Mouse (Mus musculus) liver, adult 2 months (tissue): Measurements from ENCODE around the gene Cdc25b.

ENCODE experiments used
- CTCF ChIP-seq: fragments of 200-500 bp; IDR thresholded peaks from 2 replicates; pipeline ENCODE4 v1.5.1; 2011; ENCODE audit warnings: low read depth, low read length, control low read depth
- POLR2A ChIP-seq: fragments of 200-500 bp; IDR thresholded peaks from 2 replicates; pipeline ENCODE4 v1.6.1; 2011; ENCODE audit warnings: low read length, control low read depth; ENCODE audit not compliant: insufficient read depth; ENCODE audit errors: extremely low read depth

DNA sequence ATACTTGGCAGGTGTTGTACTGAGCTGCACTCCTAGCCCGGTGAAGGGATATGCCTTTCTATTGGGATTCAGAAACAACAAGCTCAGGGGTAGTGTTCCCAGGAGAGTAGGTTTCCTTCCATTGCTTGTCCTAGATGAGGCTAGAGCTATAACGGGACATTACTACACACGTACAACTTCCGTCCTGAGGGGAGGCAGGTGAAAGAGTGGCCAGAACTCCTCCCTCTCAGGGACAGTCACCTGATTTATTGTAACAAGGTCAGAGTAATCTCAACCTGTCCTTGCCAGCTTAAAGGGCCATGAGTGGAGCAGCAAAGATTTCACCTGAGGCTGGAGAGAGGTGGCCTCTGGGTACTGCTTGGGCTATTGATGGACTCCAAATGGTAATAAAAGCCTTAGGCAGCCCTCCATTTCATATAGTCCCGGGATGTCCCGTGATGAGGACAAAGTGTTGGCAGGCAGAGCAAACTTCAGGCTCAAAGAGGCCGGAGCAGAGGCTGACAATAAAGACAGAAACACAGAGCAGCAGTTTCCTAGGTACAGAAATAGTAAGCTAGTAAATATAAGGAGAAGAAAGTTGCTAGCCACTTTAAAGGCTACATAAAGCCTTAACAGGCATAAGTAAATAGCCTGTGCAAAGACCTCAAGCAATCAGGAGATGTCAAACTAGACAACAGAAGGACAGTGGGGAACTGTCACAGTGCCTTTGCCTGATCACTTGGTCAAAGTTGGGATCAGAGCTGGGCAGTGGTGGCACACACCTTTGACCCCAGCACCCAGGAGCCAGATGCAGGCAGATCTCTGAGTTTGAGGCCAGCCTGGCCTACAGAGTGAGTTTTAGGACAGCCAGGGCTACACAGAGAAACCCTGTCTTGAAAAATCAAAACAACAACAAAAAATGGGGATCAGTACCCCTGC, 29.5 kb downstream of the Cdc25b start:
- TF ChIP-seq CTCF = no peak
- no peak for TF ChIP-seq POLR2A
